Mouse (Mus musculus) neural tube, embryonic 10.5 days (tissue): ENCODE measurements around the gene Spg7.
"Not testable (repeated sequence)": the region's sequence is repeated elsewhere in the genome, so short reads cannot be mapped to it uniquely, and the experiment has no call there.

Experiments used
- DNase-seq: peaks from one replicate; pipeline ENCODE4 v3.0.0-alpha.2; 2017; ENCODE audit warnings: low spot score; ENCODE audit errors: extremely low spot score

The Spg7 gene

GRCm38 (mm10) chr8:123062721-123063120, at the start of gene Spg7:
TSS of gene Spg7 (plus strand) at chr8:123062942.
- DNase-seq, result no peak

GRCm38 (mm10) chr8:123014429-123014828, 48.3 kb upstream of the Spg7 start:
- no peak for DNase-seq

- no peak for DNase-seq
Observed at GRCm38 (mm10) chr8:123015074-123015473, 47.7 kb upstream of the Spg7 start.

- no peak for DNase-seq
Observed at GRCm38 (mm10) chr8:123017143-123017542, 45.6 kb upstream of the Spg7 start.

- DNase-seq, result no peak
Observed at GRCm38 (mm10) chr8:123018484-123019164, 44.1 kb upstream of the Spg7 start.

- no peak for DNase-seq
Observed at GRCm38 (mm10) chr8:123020084-123020483, 42.7 kb upstream of the Spg7 start.

- no peak for DNase-seq
Observed at GRCm38 (mm10) chr8:123020859-123021258, 41.9 kb upstream of the Spg7 start.

- no peak for DNase-seq
Observed at GRCm38 (mm10) chr8:123021259-123021658, 41.5 kb upstream of the Spg7 start.

- DNase-seq, result no peak
Observed at GRCm38 (mm10) chr8:123022727-123023126, 40.0 kb upstream of the Spg7 start.

GRCm38 (mm10) chr8:123024226-123024625, 38.5 kb upstream of the Spg7 start:
- DNase-seq, result no peak

GRCm38 (mm10) chr8:123025951-123026351, 36.8 kb upstream of the Spg7 start:
- DNase-seq, result no peak

- no peak for DNase-seq
Observed at GRCm38 (mm10) chr8:123027786-123028185, 35.0 kb upstream of the Spg7 start.

GRCm38 (mm10) chr8:123030091-123030490, 32.7 kb upstream of the Spg7 start:
- not testable (repeated sequence) for DNase-seq

- DNase-seq, result no peak
Observed at GRCm38 (mm10) chr8:123031321-123031978, 31.3 kb upstream of the Spg7 start.

GRCm38 (mm10) chr8:123032730-123033129, 30.0 kb upstream of the Spg7 start:
- DNase-seq, result no peak

- no peak for DNase-seq
Observed at GRCm38 (mm10) chr8:123033431-123033830, 29.3 kb upstream of the Spg7 start.

- DNase-seq, result no peak
Observed at GRCm38 (mm10) chr8:123034171-123034570, 28.6 kb upstream of the Spg7 start.

GRCm38 (mm10) chr8:123036956-123037355, 25.8 kb upstream of the Spg7 start:
- no peak for DNase-seq

GRCm38 (mm10) chr8:123037487-123037886, 25.3 kb upstream of the Spg7 start:
- no peak for DNase-seq

- no peak for DNase-seq
Observed at GRCm38 (mm10) chr8:123038351-123038750, 24.4 kb upstream of the Spg7 start.

- DNase-seq, result no peak
Observed at GRCm38 (mm10) chr8:123039376-123040109, 23.2 kb upstream of the Spg7 start.

GRCm38 (mm10) chr8:123040110-123040650, 22.6 kb upstream of the Spg7 start:
- no peak for DNase-seq
